Mouse (Mus musculus): Measurements from ENCODE around the gene Rsrp1.

Gene Rsrp1

DNA sequence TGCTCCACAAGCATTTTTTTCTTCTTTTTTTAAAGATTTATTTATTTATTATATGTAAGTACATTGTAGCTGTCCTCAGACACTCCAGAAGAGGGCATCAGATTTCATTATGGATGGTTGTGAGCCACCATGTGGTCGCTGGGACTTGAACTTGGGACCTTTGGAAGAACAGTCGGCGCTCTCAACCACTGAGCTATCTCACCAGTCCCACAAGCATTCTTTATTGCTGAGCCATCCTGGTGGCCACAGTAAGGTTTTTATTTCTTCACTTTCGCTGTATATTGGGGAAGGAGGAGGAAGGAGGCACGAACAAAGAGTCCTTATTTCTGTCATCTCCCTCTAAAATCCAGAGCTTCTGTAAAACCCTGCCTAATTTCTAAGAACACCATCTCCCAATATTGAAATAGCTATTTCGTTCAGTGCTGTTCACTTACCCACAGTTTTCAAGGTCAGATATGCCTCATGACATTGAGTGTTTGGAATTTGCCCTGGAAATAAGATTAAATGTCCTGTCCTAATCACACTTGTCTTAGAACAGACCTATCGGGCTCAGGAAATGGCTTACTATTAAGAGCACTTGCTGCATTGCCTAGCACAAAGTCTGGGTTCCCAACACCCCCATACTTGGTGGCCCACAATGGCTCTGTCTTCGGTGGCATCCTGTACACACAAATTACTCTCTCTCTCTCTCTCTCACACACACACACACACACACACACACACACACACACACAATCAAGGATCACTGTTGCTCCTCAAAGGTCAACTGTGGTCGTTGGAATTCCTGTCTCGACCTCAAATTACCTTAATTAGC is 1.1 kb upstream of the Rsrp1 start:
- no peak for DNase-seq (ENCODE audit: low spot score in 2 of 2)

DNA sequence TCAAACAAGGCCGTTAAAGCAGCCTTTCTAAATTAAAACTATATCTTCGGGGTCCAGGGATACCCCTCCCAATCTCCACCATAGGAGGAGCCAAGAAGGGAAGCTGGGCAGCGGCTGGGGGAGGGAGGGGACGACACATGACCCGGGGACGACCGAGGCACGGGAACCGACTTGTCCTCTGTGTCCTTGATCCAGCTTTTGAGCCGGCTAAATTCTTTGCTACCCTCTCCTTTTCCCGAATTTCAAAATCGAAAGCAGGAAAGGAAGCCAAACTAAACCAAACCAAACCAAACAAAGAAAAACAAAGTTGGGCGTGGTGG is 507 bp upstream of the Rsrp1 start:
- DNase-seq (ENCODE audit: low spot score in 2 of 2), result peak; percentile 39 to 50

DNA sequence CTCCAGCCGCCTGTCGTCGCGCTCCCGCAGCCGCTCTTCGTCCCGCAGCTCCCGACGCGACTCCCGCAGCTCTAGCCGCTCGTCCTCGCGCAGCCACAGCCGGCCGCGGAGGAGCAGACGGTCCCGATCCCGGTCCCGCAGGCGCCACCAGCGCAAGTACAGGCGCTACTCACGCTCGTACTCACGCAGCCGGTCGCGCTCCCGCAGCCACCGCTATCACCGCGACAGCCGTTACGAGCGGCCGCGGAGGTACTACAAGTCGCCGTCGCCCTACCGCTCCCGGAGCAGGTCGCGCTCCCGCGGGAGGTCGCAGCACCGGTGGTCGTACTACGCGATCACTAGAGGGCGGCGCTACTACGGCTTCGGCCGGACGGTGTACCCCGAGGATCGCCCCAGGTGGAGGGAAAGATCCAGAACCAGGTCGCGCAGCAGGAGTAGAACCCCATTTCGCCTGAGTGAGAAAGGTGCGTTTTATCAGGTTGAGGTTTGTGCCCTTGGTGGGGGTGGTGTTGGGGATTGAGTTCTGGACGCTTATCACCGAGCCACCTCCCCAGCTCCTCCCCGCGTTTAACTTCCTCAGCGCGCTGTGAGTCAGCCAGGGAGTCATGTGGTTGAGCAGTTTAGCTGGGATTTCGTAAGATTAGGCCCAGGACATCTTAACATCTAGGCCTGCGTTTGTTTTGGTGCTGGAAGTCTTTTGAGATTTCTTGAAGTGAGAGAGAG is 788 bp downstream of the Rsrp1 start:
- peak; percentile 48 to 62 for DNase-seq (ENCODE audit: low spot score in 2 of 2)

DNA sequence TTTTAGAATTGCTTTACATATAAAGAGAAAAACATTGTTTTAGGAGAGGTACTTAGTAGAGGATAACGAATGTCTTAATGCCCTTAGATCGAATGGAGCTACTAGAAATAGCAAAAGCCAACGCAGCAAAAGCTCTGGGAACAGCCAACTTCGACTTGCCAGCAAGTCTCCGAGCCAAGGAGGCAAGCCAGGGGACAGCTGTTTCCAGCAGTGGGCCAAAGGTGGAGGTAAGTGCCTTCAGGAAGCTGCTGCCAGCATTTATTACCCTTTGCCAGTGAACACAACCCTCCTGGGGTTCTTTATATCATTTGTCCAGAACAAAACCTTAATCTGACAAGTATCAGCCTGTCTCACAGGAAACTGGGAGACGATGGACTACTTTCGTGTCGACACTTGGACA is 1.8 kb downstream of the Rsrp1 start:
- DNase-seq (ENCODE audit: low spot score in 2 of 2), result no peak

DNA sequence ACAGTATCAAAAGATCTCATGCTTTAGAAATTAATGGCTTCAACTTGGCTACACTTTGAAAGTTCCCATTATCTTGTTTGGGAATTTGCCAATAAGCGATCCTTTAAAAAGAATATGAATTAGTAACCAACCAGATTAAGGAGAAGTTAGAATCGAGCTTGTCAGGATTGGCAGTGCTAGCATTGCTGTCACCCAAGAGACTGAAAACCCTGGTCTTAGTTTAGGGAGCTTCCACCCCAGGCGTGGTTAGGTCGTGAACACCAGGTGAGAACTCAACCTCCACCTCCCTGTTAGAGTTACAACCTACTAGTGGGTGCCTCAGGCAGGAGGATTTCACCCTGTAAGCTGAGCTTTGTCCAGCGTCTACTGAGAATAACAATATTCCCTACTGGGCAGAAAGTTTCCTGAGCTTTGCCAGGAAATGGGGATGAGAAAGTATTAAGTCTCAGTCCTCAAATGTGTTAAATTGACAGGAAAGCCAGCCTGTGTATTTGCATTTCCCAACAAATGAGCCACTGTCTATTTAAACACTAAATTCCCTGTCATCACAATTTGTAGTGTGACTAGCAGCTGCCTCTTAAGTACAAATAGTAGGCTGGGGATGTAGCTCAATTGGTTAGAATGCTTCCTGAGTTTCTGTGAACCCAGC is 4.5 kb downstream of the Rsrp1 start:
- no peak for DNase-seq (ENCODE audit: low spot score in 2 of 2)

DNA sequence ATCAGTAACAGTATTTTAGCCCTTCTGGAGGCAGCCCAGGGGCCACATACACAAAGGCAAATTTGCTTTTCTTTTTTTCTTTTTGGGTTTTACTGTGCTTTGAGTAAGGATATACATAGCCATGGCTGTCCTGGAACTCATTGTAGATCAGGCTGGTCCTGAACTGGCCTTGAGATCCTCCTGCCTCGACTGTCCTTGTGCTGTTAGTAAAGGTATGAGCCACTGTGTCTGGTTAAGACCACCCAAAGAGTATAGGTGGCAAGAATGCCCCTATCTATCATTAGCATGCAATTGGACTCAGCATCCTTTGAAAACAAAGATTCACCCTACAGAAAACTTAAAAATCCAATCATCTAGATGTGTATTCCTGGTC is 5.1 kb downstream of the Rsrp1 start:
- DNase-seq (ENCODE audit: low spot score in 2 of 2), result no peak

DNA sequence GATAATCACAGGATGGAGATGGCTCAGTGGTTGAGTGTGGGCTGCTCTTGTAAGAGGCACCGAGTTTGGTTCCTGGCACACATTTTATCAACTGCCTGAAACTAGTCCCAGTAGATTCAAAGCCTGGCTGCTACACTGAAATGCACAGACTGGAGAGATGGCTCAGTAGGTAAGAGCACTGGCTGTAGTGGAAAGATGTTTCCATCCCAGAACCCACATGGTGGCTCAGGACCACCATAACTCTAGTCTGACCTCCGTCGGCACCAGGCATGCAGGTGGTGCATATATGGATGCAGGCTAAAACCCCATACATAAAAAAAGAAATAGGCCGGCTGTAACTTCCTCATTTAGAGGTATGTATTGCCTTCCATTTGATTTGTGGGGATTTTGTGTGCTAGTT is 6.1 kb downstream of the Rsrp1 start:
- no peak for DNase-seq (ENCODE audit: low spot score in 2 of 2)

DNA sequence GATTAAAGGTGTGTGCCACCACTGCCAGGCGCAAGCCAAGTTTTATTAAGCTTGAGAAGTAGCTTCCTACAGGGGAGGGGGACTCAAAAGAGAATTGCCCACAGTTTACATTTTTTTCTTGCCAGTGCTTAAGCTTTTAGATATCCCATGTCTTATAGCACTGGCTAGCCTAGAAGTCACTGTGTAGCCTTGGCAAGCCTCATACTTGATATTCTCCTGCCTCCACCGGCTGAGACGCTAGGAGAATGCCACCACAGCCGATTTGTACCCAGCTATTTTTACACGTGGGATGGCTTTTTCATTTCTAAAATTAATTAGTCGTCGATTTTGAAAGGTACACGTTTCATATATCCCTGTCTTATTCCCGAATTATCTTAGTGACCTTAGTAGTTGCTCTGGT is 6.8 kb downstream of the Rsrp1 start:
- DNase-seq (ENCODE audit: low spot score in 2 of 2), result no peak

DNA sequence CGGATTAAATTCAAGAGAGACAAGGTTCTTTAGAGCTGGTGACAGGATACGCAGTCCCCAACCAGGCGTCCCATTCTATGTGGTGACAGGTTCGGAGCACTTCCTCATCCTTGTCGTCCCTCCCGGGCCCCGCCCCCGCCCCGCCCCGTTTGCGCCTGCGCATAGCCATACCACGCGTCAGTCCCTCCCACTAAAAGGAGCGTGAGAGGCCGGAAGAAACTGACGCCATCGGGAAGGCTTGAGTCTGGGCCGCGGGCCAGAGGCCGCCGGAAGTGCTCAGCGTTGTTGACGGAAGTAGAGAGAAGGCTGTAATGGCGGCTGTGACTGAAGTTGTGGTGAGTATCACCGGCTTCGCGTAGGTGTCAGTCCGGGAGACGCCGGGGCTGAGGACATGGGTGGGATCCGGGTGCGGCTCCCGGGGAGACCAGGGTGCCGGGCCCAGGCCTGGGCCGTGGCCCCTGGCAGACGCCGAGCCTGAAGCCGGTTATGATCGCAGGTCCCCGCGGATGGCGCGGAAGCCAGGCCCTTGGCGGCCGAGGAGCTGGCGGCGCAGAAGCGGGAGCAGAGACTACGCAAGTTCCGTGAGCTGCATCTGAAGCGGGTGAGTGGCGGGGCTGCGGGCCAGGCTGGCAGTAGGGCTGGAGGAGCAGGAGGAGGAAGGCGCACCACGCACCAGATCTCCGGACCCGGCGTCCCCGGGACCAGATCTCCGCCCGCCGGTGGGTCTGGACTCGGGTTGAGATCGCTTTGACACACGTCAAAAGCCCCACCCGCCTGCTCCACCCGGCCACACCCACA is 7.5 kb downstream of the Rsrp1 start, which contains the start of gene Syf2:
Gene Syf2, plus strand, starts transcription at position 215 of the 798 bp plus-strand sequence.
- DNase-seq (ENCODE audit: low spot score in 2 of 2), result peak; percentile 81 to 89

DNA sequence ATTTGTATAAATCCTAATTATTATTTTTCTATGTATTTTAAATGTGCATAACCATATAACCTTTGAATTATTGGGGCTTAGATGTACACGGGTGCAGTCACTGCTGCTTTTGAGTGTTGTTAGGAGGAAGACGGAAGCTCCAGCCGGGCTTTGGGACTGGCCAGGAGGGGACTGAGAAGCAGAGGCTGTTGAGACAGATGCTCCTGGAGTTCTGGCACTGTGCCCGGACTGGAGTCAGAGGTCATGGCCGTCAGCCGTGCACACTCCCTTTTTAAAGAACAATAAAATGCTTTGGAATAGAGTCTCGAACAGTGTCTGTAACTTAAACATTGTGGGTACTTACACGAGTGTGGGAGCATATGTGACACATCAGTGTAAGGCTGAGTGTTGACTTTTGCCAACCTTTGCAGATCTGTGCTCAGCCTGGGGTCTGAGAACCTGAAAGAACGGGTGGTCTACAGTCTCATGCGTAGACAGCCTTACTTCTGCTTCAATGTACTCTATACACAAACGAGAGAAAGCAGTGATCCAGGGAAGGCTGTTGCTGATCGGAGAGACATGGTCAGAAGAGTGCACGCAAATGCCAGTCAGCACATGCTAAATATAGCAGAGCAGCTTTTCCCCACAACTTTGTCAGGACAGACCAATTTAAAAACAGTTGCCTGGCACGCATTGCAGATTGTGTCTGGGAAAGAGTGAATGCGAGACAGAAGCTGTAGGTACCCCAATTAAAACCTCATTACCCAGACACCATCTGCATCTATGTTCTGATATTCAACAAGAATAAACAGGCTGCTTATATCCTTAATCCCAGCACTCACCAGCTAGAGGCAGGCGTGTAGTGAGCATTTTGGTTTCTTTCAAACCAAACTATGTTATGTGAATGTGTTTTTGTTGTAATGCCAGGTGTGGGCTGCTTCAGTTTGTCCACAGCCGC is 14.1 kb downstream of the Rsrp1 start:
- DNase-seq (ENCODE audit: low spot score in 2 of 2), result no peak

DNA sequence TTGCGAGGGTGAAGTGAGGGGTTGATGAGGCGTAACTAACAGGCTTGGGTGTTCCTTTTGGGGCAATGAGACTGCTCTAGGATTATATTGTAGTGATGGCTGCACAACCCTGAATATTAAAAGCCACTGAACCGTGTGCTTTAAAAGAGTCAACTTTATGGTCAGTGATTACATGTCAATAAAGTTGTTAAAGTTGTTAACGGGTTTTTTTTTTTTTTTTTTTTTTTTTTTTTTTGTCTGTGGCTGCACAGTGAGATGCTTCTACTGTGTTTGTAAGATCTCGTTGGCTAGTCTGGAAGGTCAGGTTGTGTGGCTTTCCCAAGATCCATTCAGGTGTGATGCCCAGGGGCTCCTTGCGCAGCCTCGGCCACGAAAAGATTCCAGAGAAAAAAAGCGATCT is 16.5 kb downstream of the Rsrp1 start:
- DNase-seq (ENCODE audit: low spot score in 2 of 2), result no peak

DNA sequence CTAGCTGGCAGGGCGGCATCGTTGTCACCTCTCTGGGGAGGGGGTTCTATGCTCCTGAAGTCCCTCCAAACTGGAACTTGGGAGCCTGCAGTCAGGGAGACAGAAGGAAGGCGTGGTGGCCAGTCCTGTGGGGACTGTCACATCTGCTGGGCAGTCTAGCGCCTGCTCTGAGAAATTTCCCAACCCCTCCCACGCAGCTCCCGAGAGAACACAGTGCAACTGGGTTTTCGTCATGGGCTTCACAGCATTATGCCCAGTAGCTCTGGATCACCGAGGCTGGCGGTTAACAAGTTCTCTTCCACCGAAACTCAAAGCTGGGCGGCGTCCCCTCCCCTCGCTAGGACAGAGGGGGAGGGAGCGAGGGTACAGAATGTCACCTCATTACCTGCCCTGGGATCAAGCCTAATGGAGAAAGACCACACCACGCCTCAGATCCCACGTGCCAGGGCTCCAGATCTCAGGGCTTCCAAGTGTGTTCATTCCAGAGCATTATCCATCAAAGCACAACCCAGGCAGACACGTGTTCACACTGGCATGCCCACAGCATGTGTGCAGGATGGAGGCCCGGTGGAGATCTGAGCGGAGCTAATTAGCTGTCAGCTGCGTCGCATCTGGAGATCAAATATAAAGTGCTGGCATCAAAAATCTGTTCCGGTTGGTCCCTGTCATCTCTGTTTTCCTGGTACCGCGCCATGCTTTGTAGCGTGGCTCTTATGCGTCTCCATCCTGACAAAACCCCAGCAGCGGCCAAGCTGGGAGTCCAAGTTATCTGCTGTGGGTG is 20.6 kb downstream of the Rsrp1 start:
- DNase-seq (ENCODE audit: low spot score in 2 of 2), result no peak

DNA sequence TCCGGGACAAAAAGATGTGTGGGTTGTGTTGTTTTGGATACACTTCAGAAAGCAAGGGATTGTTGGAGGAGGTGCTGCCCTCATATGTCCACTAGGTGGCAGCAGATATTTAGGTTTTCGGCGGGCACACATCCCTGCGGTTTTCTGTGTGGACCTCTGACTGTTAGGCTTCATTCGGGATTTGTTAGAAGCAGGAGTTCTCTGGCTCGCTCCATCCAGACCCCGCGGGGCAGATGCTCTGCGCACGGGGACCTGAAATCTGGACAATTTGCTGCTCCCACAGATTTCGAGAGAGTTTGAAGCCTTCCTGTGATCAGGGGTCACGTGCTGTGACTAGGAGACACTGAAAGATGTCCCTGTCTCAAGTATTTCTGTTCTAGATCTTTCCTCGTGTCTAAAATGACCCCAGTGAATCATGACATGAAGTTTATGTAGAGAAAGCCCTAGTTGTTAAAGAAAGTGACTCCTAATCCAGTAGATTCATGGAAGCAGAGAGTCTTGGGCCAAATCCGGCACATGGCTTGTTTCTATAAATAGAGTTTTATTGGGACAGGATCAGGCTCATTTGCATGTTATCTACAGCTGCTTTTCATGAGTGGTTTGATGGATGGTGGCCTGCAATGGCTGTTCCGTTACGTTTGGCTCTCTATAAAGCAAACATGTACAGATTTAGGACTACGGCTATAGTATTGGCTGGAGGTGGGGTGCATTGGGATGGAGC is 22.8 kb downstream of the Rsrp1 start:
- peak; percentile 33 to 65 for DNase-seq (ENCODE audit: low spot score in 2 of 2)

DNA sequence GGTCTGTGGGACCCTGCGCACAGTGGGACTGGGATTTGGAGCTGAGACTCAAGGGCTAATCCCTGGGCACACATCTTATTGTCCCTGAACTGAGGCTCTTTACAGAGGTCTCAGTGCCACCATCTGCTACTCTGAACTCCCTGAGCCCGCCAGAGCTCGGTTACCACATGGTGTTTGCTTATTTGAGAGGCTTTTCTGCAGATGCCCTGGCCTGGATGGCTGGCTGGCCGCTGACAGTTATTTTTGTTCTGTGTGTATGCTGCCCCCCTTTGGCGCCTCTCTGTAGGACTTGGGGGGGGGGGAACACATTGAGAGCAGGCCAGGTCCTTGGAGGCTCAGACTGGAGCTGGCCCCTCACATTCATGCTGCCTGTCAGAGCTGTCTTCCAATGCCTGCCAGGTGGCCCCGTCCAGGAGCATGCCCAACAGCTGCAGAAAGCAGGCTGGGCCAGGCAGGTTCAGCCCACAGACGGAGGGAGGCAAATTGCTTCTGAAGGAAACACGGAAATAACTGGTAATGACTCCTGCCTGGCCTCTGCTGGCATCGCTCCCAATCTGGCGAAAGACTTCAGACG is 27.2 kb downstream of the Rsrp1 start:
- DNase-seq (ENCODE audit: low spot score in 2 of 2), result no peak

DNA sequence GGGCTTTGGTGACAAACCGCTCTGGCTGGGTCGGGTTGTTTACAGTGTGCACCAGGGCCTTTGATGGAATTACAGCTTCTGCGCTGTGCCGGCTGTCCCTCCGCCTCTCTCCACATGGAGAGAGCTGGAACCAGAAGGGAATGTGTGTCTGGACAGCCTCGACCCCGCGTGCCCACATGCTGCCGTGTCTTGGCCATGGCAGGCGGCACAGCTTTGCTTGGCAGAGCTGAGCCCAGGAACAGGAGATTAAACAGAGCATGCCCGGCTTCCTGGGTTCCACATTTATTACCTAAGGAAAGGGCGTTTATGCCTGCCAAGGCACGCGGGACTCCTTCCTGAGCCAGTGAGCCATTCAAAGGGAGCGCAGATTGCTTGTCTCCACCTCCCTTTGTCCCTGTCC is 31.1 kb downstream of the Rsrp1 start:
- no peak for DNase-seq (ENCODE audit: low spot score in 2 of 2)

DNA sequence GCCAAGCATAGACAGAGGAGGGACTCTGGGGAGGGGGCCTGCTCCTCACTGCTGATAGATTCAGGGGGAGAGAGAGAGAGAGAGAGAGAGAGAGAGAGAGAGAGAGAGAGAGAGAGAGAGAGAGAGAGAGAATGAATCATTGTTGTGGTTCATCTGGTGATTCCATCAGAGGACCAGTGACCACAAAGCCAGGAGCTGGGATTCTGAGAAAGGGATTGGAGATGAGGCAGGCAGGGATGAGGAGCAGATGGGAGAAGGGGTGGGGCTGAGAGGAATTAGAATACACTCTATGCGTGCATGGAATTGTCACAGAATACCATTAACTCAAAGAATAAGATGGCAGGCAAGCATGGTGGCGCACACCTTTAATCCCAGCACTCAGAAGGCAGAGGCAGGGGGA is 31.8 kb downstream of the Rsrp1 start:
- no peak for DNase-seq (ENCODE audit: low spot score in 2 of 2)

DNA sequence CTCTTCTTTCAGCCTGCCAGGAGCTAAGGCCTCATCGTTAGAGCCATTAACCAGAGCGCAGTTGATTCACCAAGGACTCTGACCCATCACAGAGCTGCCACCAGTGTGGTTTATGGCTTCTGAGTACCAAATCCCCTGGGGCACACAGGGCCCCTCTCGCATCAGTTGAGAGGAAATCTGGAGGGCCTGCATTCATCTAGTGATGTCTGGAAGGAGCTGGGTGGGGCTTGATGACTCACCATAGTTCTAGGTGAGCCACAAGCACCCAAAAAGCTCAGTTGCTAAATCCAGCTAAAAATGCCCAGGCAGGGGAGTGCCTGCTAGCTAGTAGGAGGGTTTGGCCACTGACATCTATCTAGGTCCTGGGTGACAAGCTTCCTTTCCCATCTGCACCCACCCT is 32.5 kb downstream of the Rsrp1 start:
- DNase-seq (ENCODE audit: low spot score in 2 of 2), result peak in 1 of 2 experiments; percentile 22

DNA sequence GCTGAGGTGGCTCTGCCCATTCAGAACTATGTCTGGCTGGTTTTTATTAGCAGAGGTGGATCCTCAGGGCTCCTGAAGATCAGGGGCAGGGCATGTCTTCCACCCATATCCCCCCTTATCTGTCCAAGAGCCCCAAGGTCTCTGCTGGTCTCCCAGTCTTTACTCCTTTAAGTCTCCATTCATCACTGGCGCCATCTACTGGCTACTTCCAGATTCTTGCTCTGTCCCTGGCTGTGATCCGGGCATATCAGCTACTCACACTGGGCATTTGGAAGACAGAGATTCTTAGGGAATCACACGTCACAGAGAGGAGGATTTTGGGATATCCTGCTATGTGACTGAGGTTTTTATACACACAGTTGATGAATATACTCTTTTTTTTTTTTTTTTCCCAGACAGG is 32.9 kb downstream of the Rsrp1 start:
- peak; percentile 44 to 76 for DNase-seq (ENCODE audit: low spot score in 2 of 2)

Measured in spleen, postnatal 14 days (tissue).